Mouse (Mus musculus) thymus, adult 2 months (tissue): Measurements from ENCODE around the gene Tox3.

Source experiments
- CTCF ChIP-seq: fragments of 200-500 bp; IDR thresholded peaks from 2 replicates; pipeline ENCODE4 v1.5.1; 2012; ENCODE audit warnings: mild to moderate bottlenecking, control low read depth, low read length, moderate library complexity, borderline replicate concordance; ENCODE audit not compliant: control insufficient read depth, poor library complexity, insufficient read depth; ENCODE audit errors: extremely low read depth
- POLR2A ChIP-seq: fragments of 200-500 bp; IDR thresholded peaks from 2 replicates; pipeline ENCODE4 v1.6.1; 2012; ENCODE audit warnings: mild to moderate bottlenecking, low read length, control low read depth, moderate library complexity; ENCODE audit not compliant: control insufficient read depth, poor library complexity, insufficient read depth; ENCODE audit errors: extremely low read depth

- TF ChIP-seq CTCF (no peak), POLR2A (no peak)
Measured at GRCm38 (mm10) chr8:90244458-90245145, 103.5 kb downstream of the Tox3 start.
